Mouse (Mus musculus): Measurements from ENCODE around the gene Sec22c. TPM values are rescaled to one million over a fixed set of nuclear protein-coding genes. Genes with fewer than 3 reads are reported as not detected.

Sec22c gene
- polyA plus RNA-seq, 1 experiment from 2014 or later, result 10.1 TPM

DNA sequence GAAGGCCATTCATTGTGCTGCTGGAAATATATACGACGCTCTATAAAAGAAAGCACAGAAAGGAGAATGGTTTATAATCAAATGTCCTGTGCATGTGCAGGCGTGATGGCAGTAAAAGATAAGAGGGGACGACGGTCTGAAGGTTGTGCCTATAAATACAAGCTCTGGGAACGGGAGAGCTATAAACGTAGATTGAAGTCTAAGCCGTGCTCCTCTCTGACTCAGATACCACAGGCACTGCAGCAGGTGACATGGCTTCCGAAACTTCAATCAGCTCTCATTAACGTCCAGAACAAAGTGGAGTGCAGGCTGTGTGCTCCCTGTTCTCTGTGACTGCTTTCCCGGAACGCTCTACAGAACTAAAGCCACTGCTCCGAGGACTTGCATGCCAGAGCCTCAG, 48.1 kb downstream of the Sec22c start:
- no peaks in the 10 kb centered on the region for H3K9me3 ChIP-seq (ENCODE audit: control insufficient read depth, low read depth, low read length)
- no peak overlapping the region for H3K4me2 ChIP-seq (replicated peaks; ENCODE audit: low read depth, low read length)
- H3K4me1 ChIP-seq (ENCODE audit: control insufficient read depth, insufficient read depth, low read length), result no peaks in the 10 kb centered on the region
- 63% methylated on average over 13 of the region's 13 CpGs for WGBS
- H3K27ac ChIP-seq (ENCODE audit: low read length), result no peak overlapping the region
- no peak overlapping the region for H3K9ac ChIP-seq (replicated peaks; ENCODE audit: low read depth, low read length)
- H3K4me3 ChIP-seq (ENCODE audit: low read depth, low read length), result no peak overlapping the region
- no peaks in the 10 kb centered on the region for H3K36me3 ChIP-seq (ENCODE audit: control insufficient read depth, insufficient read depth, low read length)
- H3K27me3 ChIP-seq (ENCODE audit: control insufficient read depth, insufficient read depth, low read length), result no peaks in the 10 kb centered on the region
- ATAC-seq (ENCODE audit: insufficient number of reproducible peaks, insufficient read depth, low FRiP score, low read depth), result no peak

DNA sequence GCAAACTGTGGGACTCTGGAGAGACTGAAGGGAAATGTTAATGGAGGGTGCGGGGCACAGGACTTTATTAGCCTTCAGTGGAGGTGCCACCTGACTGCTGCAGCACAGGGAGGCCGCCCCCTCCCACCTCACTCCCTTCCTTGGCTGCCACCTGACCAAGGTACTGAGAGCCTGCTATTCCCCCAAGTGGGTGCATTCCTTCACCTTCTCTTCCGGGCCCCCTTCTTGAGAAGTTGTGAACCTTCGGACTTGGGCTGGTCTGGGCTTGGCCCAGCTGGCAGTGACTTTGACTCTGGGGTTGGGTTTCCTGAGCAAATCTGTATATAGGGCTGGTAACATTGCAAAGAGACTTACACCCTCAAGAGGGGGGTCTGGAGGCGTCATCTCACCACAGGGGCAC, 49.0 kb downstream of the Sec22c start:
- Histone ChIP-seq H3K9ac (replicated peaks; ENCODE audit: low read depth, low read length) (no peak overlapping the region), H3K4me2 (replicated peaks; ENCODE audit: low read depth, low read length) (no peak overlapping the region), H3K9me3 (ENCODE audit: control insufficient read depth, low read depth, low read length) (no peaks in the 10 kb centered on the region), H3K4me1 (ENCODE audit: control insufficient read depth, insufficient read depth, low read length) (no peaks in the 10 kb centered on the region), H3K27ac (ENCODE audit: low read length) (no peak overlapping the region), H3K27me3 (ENCODE audit: control insufficient read depth, insufficient read depth, low read length) (no peaks in the 10 kb centered on the region), H3K36me3 (ENCODE audit: control insufficient read depth, insufficient read depth, low read length) (no peaks in the 10 kb centered on the region), H3K4me3 (ENCODE audit: low read depth, low read length) (no peak overlapping the region)
- no peak for ATAC-seq (ENCODE audit: insufficient number of reproducible peaks, insufficient read depth, low FRiP score, low read depth)
- 77% methylated on average over 5 of the region's 5 CpGs for WGBS

DNA sequence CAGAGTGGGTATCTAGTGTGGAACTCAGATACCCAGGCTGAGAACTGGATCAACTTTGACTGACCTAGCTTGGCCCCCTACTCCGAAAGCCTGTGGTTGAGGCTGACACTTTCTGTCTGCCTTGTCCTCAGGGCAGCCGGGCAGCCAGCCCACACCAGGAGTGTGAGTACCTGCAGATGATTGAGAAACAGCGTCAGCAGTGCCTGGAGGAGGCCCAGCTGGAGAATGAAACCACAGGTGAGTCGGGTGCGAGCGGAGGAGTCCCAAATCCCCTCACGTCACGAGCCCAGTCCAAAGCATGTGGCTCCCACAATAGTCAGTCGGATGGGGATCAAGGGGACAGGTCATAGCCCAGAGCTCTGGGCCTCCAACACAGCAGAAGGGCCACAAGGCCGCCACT, 51.6 kb downstream of the Sec22c start:
- no peaks in the 10 kb centered on the region for H3K27me3 ChIP-seq (ENCODE audit: control insufficient read depth, insufficient read depth, low read length)
- H3K4me3 ChIP-seq (ENCODE audit: low read depth, low read length), result no peak overlapping the region
- no peaks in the 10 kb centered on the region for H3K9me3 ChIP-seq (ENCODE audit: control insufficient read depth, low read depth, low read length)
- no peak for ATAC-seq (ENCODE audit: insufficient number of reproducible peaks, insufficient read depth, low FRiP score, low read depth)
- no peaks in the 10 kb centered on the region for H3K36me3 ChIP-seq (ENCODE audit: control insufficient read depth, insufficient read depth, low read length)
- H3K4me1 ChIP-seq (ENCODE audit: control insufficient read depth, insufficient read depth, low read length), result no peaks in the 10 kb centered on the region
- 86% methylated on average over 10 of the region's 10 CpGs for WGBS
- no peak overlapping the region for H3K4me2 ChIP-seq (replicated peaks; ENCODE audit: low read depth, low read length)
- no peak overlapping the region for H3K9ac ChIP-seq (replicated peaks; ENCODE audit: low read depth, low read length)
- no peak overlapping the region for H3K27ac ChIP-seq (ENCODE audit: low read length)

DNA sequence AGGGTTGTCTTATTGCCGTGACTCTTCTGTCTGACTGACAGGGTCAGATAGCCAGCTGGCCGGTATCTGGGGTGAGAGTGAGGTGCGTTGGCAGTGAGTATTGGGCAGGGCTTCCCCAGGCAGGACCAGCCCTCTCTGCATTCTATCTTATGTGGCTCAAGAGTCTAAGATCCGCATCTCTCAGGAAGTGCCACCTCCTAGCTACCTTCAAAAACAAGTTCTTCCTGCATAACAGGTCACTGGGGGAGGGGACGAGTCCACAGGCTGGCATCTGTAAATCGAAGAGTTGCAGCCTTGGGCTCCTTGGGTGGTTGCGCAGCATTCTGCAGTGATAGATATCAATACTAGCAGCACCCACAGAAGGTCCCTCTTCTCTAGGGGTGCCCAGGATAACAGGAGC, 58.3 kb downstream of the Sec22c start:
- Histone ChIP-seq H3K4me1 (ENCODE audit: control insufficient read depth, insufficient read depth, low read length) (no peaks in the 10 kb centered on the region), H3K4me2 (replicated peaks; ENCODE audit: low read depth, low read length) (no peak overlapping the region), H3K27ac (ENCODE audit: low read length) (no peak overlapping the region), H3K4me3 (ENCODE audit: low read depth, low read length) (no peak overlapping the region), H3K27me3 (ENCODE audit: control insufficient read depth, insufficient read depth, low read length) (peaks cover 16% of the 10 kb centered on the region), H3K36me3 (ENCODE audit: control insufficient read depth, insufficient read depth, low read length) (no peaks in the 10 kb centered on the region), H3K9me3 (ENCODE audit: control insufficient read depth, low read depth, low read length) (no peaks in the 10 kb centered on the region), H3K9ac (replicated peaks; ENCODE audit: low read depth, low read length) (no peak overlapping the region)
- no peak for ATAC-seq (ENCODE audit: insufficient number of reproducible peaks, insufficient read depth, low FRiP score, low read depth)
- 56% methylated on average over 7 of the region's 7 CpGs for WGBS

DNA sequence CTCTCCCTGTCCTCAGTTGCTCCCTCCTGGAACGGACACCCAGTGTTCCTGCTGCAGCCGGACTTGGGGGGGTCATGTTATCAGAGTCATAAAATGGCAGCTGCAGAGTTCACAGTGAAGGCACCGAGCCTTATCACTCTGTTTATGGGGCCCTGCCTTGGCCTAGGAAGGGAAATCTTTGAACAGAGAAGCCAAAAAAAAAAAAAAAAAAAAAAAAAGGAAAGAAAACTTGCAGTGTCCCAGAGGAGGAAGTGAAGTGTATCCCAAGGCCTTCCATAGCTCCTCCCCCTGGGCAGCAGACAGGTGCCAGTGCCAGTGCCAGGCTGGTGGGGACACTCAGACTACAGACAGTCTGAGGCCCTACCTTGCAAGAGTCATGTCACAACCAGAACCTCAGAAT, 60.4 kb downstream of the Sec22c start:
- 47% methylated on average over 3 of the region's 3 CpGs for WGBS
- Histone ChIP-seq H3K4me2 (replicated peaks; ENCODE audit: low read depth, low read length) (no peak overlapping the region), H3K9me3 (ENCODE audit: control insufficient read depth, low read depth, low read length) (no peaks in the 10 kb centered on the region), H3K4me1 (ENCODE audit: control insufficient read depth, insufficient read depth, low read length) (no peaks in the 10 kb centered on the region), H3K4me3 (ENCODE audit: low read depth, low read length) (no peak overlapping the region), H3K27ac (ENCODE audit: low read length) (no peak overlapping the region), H3K36me3 (ENCODE audit: control insufficient read depth, insufficient read depth, low read length) (no peaks in the 10 kb centered on the region), H3K27me3 (ENCODE audit: control insufficient read depth, insufficient read depth, low read length) (peaks cover 36% of the 10 kb centered on the region), H3K9ac (replicated peaks; ENCODE audit: low read depth, low read length) (no peak overlapping the region)
- ATAC-seq (ENCODE audit: insufficient number of reproducible peaks, insufficient read depth, low FRiP score, low read depth), result no peak

DNA sequence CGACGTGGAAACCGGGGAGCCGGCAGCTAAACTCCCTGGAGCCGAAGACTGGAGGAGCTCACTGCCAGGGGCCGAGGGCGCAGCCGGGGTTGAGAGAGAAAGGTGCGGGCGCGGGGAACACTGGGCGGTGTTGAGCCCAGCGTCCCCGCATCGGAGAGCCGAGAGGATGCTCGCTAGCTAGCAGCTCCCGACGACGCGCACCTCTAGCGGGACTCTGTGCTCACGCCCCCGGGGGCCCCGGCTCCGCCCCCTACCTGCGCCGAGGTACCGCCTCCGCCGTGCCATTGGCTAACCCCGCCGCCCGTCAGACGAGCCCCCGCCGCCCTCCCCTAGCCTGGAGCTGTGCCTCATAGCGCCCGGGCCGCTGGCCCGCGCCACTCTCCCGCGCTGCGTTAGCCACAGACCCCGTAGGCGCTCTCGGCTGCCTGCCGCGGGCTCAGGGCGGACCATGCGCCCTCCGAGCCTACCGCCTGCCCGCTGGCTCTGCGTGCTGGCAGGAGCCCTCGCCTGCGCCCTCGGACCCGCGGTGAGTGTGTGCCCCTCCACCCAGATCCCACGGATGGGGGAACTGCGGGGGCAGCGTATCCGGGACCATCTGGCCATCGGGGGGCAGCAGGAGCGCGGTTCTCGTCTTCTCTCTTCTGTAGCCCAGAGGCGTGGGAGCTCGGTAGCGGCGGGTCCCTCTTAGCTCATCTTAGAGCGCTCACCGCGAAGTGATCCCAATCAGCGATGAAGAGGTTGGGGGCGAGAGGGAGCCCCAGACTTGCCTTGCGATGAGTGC, 62.7 kb downstream of the Sec22c start, which contains the start of gene Vipr1:
TSS of gene Vipr1 (plus strand) at position 316 of the 781 bp plus-strand sequence.
- H3K36me3 ChIP-seq (ENCODE audit: control insufficient read depth, insufficient read depth, low read length), result no peaks in the 10 kb centered on the region
- H3K9me3 ChIP-seq (ENCODE audit: control insufficient read depth, low read depth, low read length), result no peaks in the 10 kb centered on the region
- H3K4me3 ChIP-seq (ENCODE audit: low read depth, low read length), result peak within 1 kb of the TSS; percentile 47
- H3K27ac ChIP-seq (ENCODE audit: low read length), result no peak within 1 kb of the TSS
- under 1% methylated on average over 66 of the region's 79 CpGs for WGBS
- no peak within 1 kb of the TSS for H3K9ac ChIP-seq (replicated peaks; ENCODE audit: low read depth, low read length)
- peaks cover 39% of the 10 kb centered on the region for H3K27me3 ChIP-seq (ENCODE audit: control insufficient read depth, insufficient read depth, low read length)
- H3K4me2 ChIP-seq (replicated peaks; ENCODE audit: low read depth, low read length), result peak within 1 kb of the TSS; percentile 96
- no peaks in the 10 kb centered on the region for H3K4me1 ChIP-seq (ENCODE audit: control insufficient read depth, insufficient read depth, low read length)
- ATAC-seq (ENCODE audit: insufficient number of reproducible peaks, insufficient read depth, low FRiP score, low read depth), result peak; percentile 89

DNA sequence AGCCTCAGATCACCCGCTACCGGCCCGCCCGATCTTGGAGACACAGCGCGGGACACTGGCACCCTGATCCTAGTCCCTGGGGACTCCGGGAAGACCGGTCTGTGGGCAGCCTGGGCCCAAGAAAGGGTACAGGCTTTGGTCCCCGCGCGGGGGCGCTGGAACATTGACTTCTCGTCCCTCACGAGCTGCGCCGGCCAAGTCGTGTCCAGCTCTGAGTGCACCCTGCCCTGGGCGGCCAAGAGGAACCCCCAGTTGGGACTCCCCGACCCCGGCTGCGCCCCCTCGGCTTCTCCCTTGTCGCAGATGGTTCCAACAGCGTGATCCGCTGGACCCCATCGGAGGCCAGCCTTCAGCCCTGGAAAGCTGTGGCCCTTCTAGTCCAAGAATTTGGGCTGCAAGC, 63.3 kb downstream of the Sec22c start, which contains the start of gene Lyzl4:
TSS of gene Lyzl4 (minus strand) at position 96 of the 400 bp plus-strand sequence.
- peak; percentile 64; the same call in 1 of the 2 replicates for ATAC-seq (ENCODE audit: insufficient number of reproducible peaks, insufficient read depth, low FRiP score, low read depth)
- WGBS, result under 1% methylated on average over 26 of the region's 26 CpGs

DNA sequence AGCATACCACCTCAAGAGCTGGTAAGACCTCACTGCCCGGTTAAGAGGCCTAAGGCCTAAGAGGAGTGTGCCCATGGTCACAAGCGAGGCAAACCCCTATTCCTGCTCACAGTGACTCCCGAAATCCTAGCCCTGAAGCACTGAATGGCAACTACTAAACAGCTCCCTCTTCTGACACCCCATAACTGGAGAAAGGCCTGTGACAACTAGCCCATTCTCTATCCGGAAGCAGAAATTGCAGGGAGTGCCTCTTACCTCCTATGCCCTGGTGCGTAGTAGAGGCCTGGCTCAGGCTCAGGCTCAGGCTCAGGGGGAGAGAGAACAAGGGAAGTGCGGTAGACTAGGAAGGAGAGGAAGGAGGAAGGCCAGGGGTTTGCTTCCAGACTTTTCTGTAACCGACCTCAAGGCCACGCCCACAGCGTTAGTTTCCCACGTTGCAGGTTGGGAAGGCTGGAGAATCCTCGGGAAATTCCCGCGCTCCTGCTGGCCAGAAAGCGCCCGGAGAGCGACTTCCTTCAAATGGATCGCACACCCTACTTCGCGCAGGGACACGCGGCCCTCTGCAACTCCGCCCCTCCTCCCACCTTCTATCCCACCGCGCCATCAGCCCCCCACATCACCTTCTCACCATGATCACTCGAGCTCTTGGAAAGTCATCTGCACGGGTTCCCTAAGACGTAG, 63.9 kb downstream of the Sec22c start:
- Histone ChIP-seq H3K27me3 (ENCODE audit: control insufficient read depth, insufficient read depth, low read length) (peaks cover 39% of the 10 kb centered on the region), H3K4me3 (ENCODE audit: low read depth, low read length) (peak overlapping the region; percentile 47), H3K4me1 (ENCODE audit: control insufficient read depth, insufficient read depth, low read length) (no peaks in the 10 kb centered on the region), H3K9me3 (ENCODE audit: control insufficient read depth, low read depth, low read length) (no peaks in the 10 kb centered on the region), H3K9ac (replicated peaks; ENCODE audit: low read depth, low read length) (no peak overlapping the region), H3K4me2 (replicated peaks; ENCODE audit: low read depth, low read length) (peak overlapping the region; percentile 96), H3K36me3 (ENCODE audit: control insufficient read depth, insufficient read depth, low read length) (no peaks in the 10 kb centered on the region), H3K27ac (ENCODE audit: low read length) (no peak overlapping the region)
- ATAC-seq (ENCODE audit: insufficient number of reproducible peaks, insufficient read depth, low FRiP score, low read depth), result no peak
- 13% methylated on average over 27 of the region's 27 CpGs for WGBS

More for the DNA sequence above, 63.3 kb downstream of the Sec22c start, which contains the start of gene Lyzl4:
- H3K4me1 ChIP-seq (ENCODE audit: control insufficient read depth, insufficient read depth, low read length), result no peaks in the 10 kb centered on the region
- no peak within 1 kb of the TSS for H3K9ac ChIP-seq (replicated peaks; ENCODE audit: low read depth, low read length)
- no peaks in the 10 kb centered on the region for H3K36me3 ChIP-seq (ENCODE audit: control insufficient read depth, insufficient read depth, low read length)
- no peaks in the 10 kb centered on the region for H3K9me3 ChIP-seq (ENCODE audit: control insufficient read depth, low read depth, low read length)
- peaks cover 39% of the 10 kb centered on the region for H3K27me3 ChIP-seq (ENCODE audit: control insufficient read depth, insufficient read depth, low read length)
- peak within 1 kb of the TSS; percentile 96 for H3K4me2 ChIP-seq (replicated peaks; ENCODE audit: low read depth, low read length)
- H3K4me3 ChIP-seq (ENCODE audit: low read depth, low read length), result peak within 1 kb of the TSS; percentile 47
- H3K27ac ChIP-seq (ENCODE audit: low read length), result no peak within 1 kb of the TSS

Measured in stomach, embryonic 14.5 days (tissue).